Mouse (Mus musculus): Measurements from ENCODE around the gene Tbc1d8. TPM values are rescaled to one million over a fixed set of nuclear protein-coding genes. Genes with fewer than 3 reads are reported as not detected.

The Tbc1d8 gene
- polyA plus RNA-seq, 2 experiments: 11.5 to 14.3 TPM

GRCm38 (mm10) chr1:39362515-39362893 lies 116.1 kb downstream of the Tbc1d8 start:
- no peak overlapping the region for H3K9ac ChIP-seq (ENCODE audit: low read depth, low read length, severe bottlenecking)

GRCm38 (mm10) chr1:39361754-39362514 lies 116.6 kb downstream of the Tbc1d8 start:
- peak overlapping the region; percentile 41 for H3K4me2 ChIP-seq (replicated peaks; ENCODE audit: low read depth, low read length, severe bottlenecking)
- ATAC-seq (ENCODE audit: low FRiP score, low read depth) (no peak), DNase-seq (ENCODE audit: low spot score) (no peak)
- peak overlapping the region; percentile 19; the same call in 1 of the 2 replicates for H3K4me3 ChIP-seq (replicated peaks; ENCODE audit: low read length)
- peak overlapping the region; percentile 25; the same call in 1 of the 2 replicates for H3K9ac ChIP-seq (ENCODE audit: low read depth, low read length, severe bottlenecking)
- no peaks in the 10 kb centered on the region for H3K27me3 ChIP-seq (ENCODE audit: control insufficient read depth, insufficient read depth, low read length)
- H3K36me3 ChIP-seq (ENCODE audit: control insufficient read depth, insufficient read depth, low read length): no peaks in the 10 kb centered on the region
- H3K4me1 ChIP-seq (ENCODE audit: control insufficient read depth, insufficient read depth, low read length): peaks cover under 1% of the 10 kb centered on the region; the same call in 1 of the 2 replicates
- no peak for TF ChIP-seq POLR2A (IDR thresholded peaks at IDR 0.05; ENCODE audit: borderline replicate concordance, extremely low read depth, insufficient read depth, insufficient read length)
- 27% methylated on average over 24 of the region's 24 CpGs for WGBS
- no peaks in the 10 kb centered on the region for H3K9me3 ChIP-seq (ENCODE audit: control insufficient read depth, low read length)
- H3K27ac ChIP-seq (replicated peaks; ENCODE audit: low read depth, low read length): no peak overlapping the region

More at GRCm38 (mm10) chr1:39362515-39362893, 116.1 kb downstream of the Tbc1d8 start:
- ATAC-seq (ENCODE audit: low FRiP score, low read depth) (no peak), DNase-seq (ENCODE audit: low spot score) (no peak)
- no peak for TF ChIP-seq POLR2A (IDR thresholded peaks at IDR 0.05; ENCODE audit: borderline replicate concordance, extremely low read depth, insufficient read depth, insufficient read length)
- 48% methylated on average over 7 of the region's 7 CpGs for WGBS
- Histone ChIP-seq H3K36me3 (ENCODE audit: control insufficient read depth, insufficient read depth, low read length) (no peaks in the 10 kb centered on the region), H3K4me1 (ENCODE audit: control insufficient read depth, insufficient read depth, low read length) (peaks cover 3% of the 10 kb centered on the region; the same call in 1 of the 2 replicates), H3K4me3 (replicated peaks; ENCODE audit: low read length) (no peak overlapping the region), H3K27ac (replicated peaks; ENCODE audit: low read depth, low read length) (no peak overlapping the region), H3K27me3 (ENCODE audit: control insufficient read depth, insufficient read depth, low read length) (no peaks in the 10 kb centered on the region), H3K4me2 (replicated peaks; ENCODE audit: low read depth, low read length, severe bottlenecking) (no peak overlapping the region), H3K9me3 (ENCODE audit: control insufficient read depth, low read length) (no peaks in the 10 kb centered on the region)

GRCm38 (mm10) chr1:39349427-39349826 lies 129.1 kb downstream of the Tbc1d8 start:
- ATAC-seq (ENCODE audit: low FRiP score, low read depth) (no peak), DNase-seq (ENCODE audit: low spot score) (no peak)
- Histone ChIP-seq H3K27ac (replicated peaks; ENCODE audit: low read depth, low read length) (no peak overlapping the region), H3K4me2 (replicated peaks; ENCODE audit: low read depth, low read length, severe bottlenecking) (no peak overlapping the region), H3K4me3 (replicated peaks; ENCODE audit: low read length) (no peak overlapping the region), H3K9ac (ENCODE audit: low read depth, low read length, severe bottlenecking) (no peak overlapping the region), H3K27me3 (ENCODE audit: control insufficient read depth, insufficient read depth, low read length) (no peaks in the 10 kb centered on the region), H3K9me3 (ENCODE audit: control insufficient read depth, low read length) (no peaks in the 10 kb centered on the region), H3K4me1 (ENCODE audit: control insufficient read depth, insufficient read depth, low read length) (no peaks in the 10 kb centered on the region), H3K36me3 (ENCODE audit: control insufficient read depth, insufficient read depth, low read length) (no peaks in the 10 kb centered on the region)
- WGBS: 85% methylated on average over 7 of the region's 7 CpGs
- no peak for TF ChIP-seq POLR2A (IDR thresholded peaks at IDR 0.05; ENCODE audit: borderline replicate concordance, extremely low read depth, insufficient read depth, insufficient read length)

- WGBS: 75% methylated on average over 1 of the region's 1 CpGs
These were observed 129.6 kb downstream of the Tbc1d8 start for GRCm38 (mm10) chr1:39349001-39349400.

GRCm38 (mm10) chr1:39344981-39345600 lies 133.5 kb downstream of the Tbc1d8 start:
- TF ChIP-seq POLR2A (IDR thresholded peaks at IDR 0.05; ENCODE audit: borderline replicate concordance, extremely low read depth, insufficient read depth, insufficient read length): no peak
- no peaks in the 10 kb centered on the region for H3K27me3 ChIP-seq (ENCODE audit: control insufficient read depth, insufficient read depth, low read length)
- no peaks in the 10 kb centered on the region for H3K4me1 ChIP-seq (ENCODE audit: control insufficient read depth, insufficient read depth, low read length)
- no peak overlapping the region for H3K4me2 ChIP-seq (replicated peaks; ENCODE audit: low read depth, low read length, severe bottlenecking)
- DNase-seq (ENCODE audit: low spot score) (no peak), ATAC-seq (ENCODE audit: low FRiP score, low read depth) (no peak)
- H3K9me3 ChIP-seq (ENCODE audit: control insufficient read depth, low read length): no peaks in the 10 kb centered on the region
- H3K9ac ChIP-seq (ENCODE audit: low read depth, low read length, severe bottlenecking): no peak overlapping the region
- WGBS: 60% methylated on average over 21 of the region's 21 CpGs
- H3K4me3 ChIP-seq (replicated peaks; ENCODE audit: low read length): no peak overlapping the region
- H3K36me3 ChIP-seq (ENCODE audit: control insufficient read depth, insufficient read depth, low read length): no peaks in the 10 kb centered on the region
- no peak overlapping the region for H3K27ac ChIP-seq (replicated peaks; ENCODE audit: low read depth, low read length)

More at GRCm38 (mm10) chr1:39349001-39349400, 129.6 kb downstream of the Tbc1d8 start:
- no peaks in the 10 kb centered on the region for H3K4me1 ChIP-seq (ENCODE audit: control insufficient read depth, insufficient read depth, low read length)
- H3K27ac ChIP-seq (replicated peaks; ENCODE audit: low read depth, low read length): no peak overlapping the region
- DNase-seq (ENCODE audit: low spot score): no peak
- H3K4me2 ChIP-seq (replicated peaks; ENCODE audit: low read depth, low read length, severe bottlenecking): no peak overlapping the region
- H3K36me3 ChIP-seq (ENCODE audit: control insufficient read depth, insufficient read depth, low read length): no peaks in the 10 kb centered on the region
- H3K27me3 ChIP-seq (ENCODE audit: control insufficient read depth, insufficient read depth, low read length): no peaks in the 10 kb centered on the region
- ATAC-seq (ENCODE audit: low FRiP score, low read depth): no peak
- H3K9me3 ChIP-seq (ENCODE audit: control insufficient read depth, low read length): no peaks in the 10 kb centered on the region
- TF ChIP-seq POLR2A (IDR thresholded peaks at IDR 0.05; ENCODE audit: borderline replicate concordance, extremely low read depth, insufficient read depth, insufficient read length): no peak
- H3K4me3 ChIP-seq (replicated peaks; ENCODE audit: low read length): no peak overlapping the region
- no peak overlapping the region for H3K9ac ChIP-seq (ENCODE audit: low read depth, low read length, severe bottlenecking)
